Mouse (Mus musculus) neural tube, embryonic 12.5 days (tissue): ENCODE data around the gene Pex11b. TPM values are rescaled to one million over a fixed set of nuclear protein-coding genes. Genes with fewer than 3 reads are reported as not detected.
A peak's percentile ranks its signal among the peaks of the same experiment; 100 is the strongest.
"Not testable (repeated sequence)": the region's sequence is repeated elsewhere in the genome, so short reads cannot be mapped to it uniquely, and the experiment has no call there.

Source experiments
- ATAC-seq: fragments of 200-750 bp; cut with Nextera tagmentation; 2 replicates; pipeline ENCODE4 v1.8.0; 2017; ENCODE audit warnings: low read depth, mild to moderate bottlenecking, moderate TSS enrichment, moderate library complexity; ENCODE audit not compliant: low FRiP score
- H3K27ac ChIP-seq: fragments of 300-500 bp; sonication (generic); 2 replicates; pipeline ENCODE4 v1.5.1; 2016
- H3K27me3 ChIP-seq: fragments of 300-500 bp; sonication (generic); replicated peaks from 2 replicates; pipeline ENCODE4 v1.6.1; 2016; ENCODE audit warnings: mild to moderate bottlenecking
- H3K36me3 ChIP-seq: fragments of 300-500 bp; sonication (generic); 2 replicates; pipeline ENCODE4 v1.6.1; 2016; ENCODE audit warnings: mild to moderate bottlenecking
- H3K4me1 ChIP-seq: fragments of 300-500 bp; sonication (generic); 2 replicates; pipeline ENCODE4 v1.6.1; 2016
- H3K4me2 ChIP-seq: fragments of 300-500 bp; sonication (generic); replicated peaks from 2 replicates; pipeline ENCODE4 v1.6.1; 2016; ENCODE audit warnings: mild to moderate bottlenecking
- H3K4me3 ChIP-seq: fragments of 300-500 bp; sonication (generic); 2 replicates; pipeline ENCODE4 v1.5.1; 2016
- H3K9ac ChIP-seq: fragments of 300-500 bp; sonication (generic); 2 replicates; pipeline ENCODE4 v1.6.1; 2016; ENCODE audit warnings: mild to moderate bottlenecking
- H3K9me3 ChIP-seq: fragments of 300-500 bp; sonication (generic); 2 replicates; pipeline ENCODE4 v1.6.1; 2016; ENCODE audit warnings: mild to moderate bottlenecking
- WGBS: fragments of 180-500 bp; shearing (Covaris S2); methylation state at CpG from one replicate; pipeline ENCODE4 v1.1.7; 2016; 5-methylcytosine and 5-hydroxymethylcytosine counted together
- polyA plus RNA-seq: library from polyadenylated mRNA; unstranded; fragments of >200 nt; fragmentation: Nextera tagmentation; extraction: Ambion mirVana; gene quantifications from 2 replicates; pipeline ENCODE4 v1.2.1, GENCODE M21; 2016

Gene Pex11b
- polyA plus RNA-seq, 1 experiment from 2014 or later: 43.9 TPM

- H3K9ac ChIP-seq: no peak overlapping the region
- peak overlapping the region; percentile 52 for H3K4me2 ChIP-seq
- WGBS: 59% methylated on average over 17 of the region's 17 CpGs
- no peak overlapping the region for H3K4me3 ChIP-seq
- peaks cover 8% of the 10 kb centered on the region; the same call in 1 of the 2 replicates for H3K4me1 ChIP-seq
- H3K36me3 ChIP-seq: no peaks in the 10 kb centered on the region
- no peak overlapping the region for H3K27ac ChIP-seq
- no peaks in the 10 kb centered on the region for H3K9me3 ChIP-seq
- no peak for ATAC-seq
- peaks cover 23% of the 10 kb centered on the region; the same call in 1 of the 2 replicates for H3K27me3 ChIP-seq
These were observed 49.1 kb downstream of the Pex11b start for GRCm38 (mm10) chr3:96684151-96684821.

- no peak for ATAC-seq
- H3K4me1 ChIP-seq: peaks cover 8% of the 10 kb centered on the region; the same call in 1 of the 2 replicates
- WGBS: 33% methylated on average over 28 of the region's 28 CpGs
- no peaks in the 10 kb centered on the region for H3K9me3 ChIP-seq
- H3K36me3 ChIP-seq: no peaks in the 10 kb centered on the region
- no peak overlapping the region for H3K27ac ChIP-seq
- H3K9ac ChIP-seq: no peak overlapping the region
- H3K4me2 ChIP-seq: peak overlapping the region; percentile 52
- H3K4me3 ChIP-seq: no peak overlapping the region; the same call in 1 of the 2 replicates
- peaks cover 21% of the 10 kb centered on the region; the same call in 1 of the 2 replicates for H3K27me3 ChIP-seq
These were observed 49.6 kb downstream of the Pex11b start for GRCm38 (mm10) chr3:96684822-96685156.

- H3K36me3 ChIP-seq, H3K4me1 ChIP-seq, H3K27ac ChIP-seq, H3K4me2 ChIP-seq, H3K9ac ChIP-seq, H3K4me3 ChIP-seq, H3K27me3 ChIP-seq, ATAC-seq, H3K9me3 ChIP-seq: not testable (repeated sequence)
- WGBS: 93% methylated on average over 5 of the region's 5 CpGs
These were observed 50.9 kb downstream of the Pex11b start for GRCm38 (mm10) chr3:96686057-96686456.

GRCm38 (mm10) chr3:96688854-96689253 is 53.7 kb downstream of the Pex11b start:
- Histone ChIP-seq H3K4me2 (no peak overlapping the region), H3K9me3 (no peaks in the 10 kb centered on the region), H3K9ac (no peak overlapping the region), H3K4me1 (peaks cover 8% of the 10 kb centered on the region; the same call in 1 of the 2 replicates), H3K27me3 (peaks cover 9% of the 10 kb centered on the region; the same call in 1 of the 2 replicates), H3K36me3 (no peaks in the 10 kb centered on the region), H3K4me3 (no peak overlapping the region), H3K27ac (no peak overlapping the region)
- ATAC-seq: no peak
- 87% methylated on average over 11 of the region's 11 CpGs for WGBS

- H3K36me3 ChIP-seq: no peaks in the 10 kb centered on the region
- 0 out of 2 replicates have a peak, but pooled peaks cover 2% of the 10 kb centered on the region for H3K27me3 ChIP-seq
- no peak overlapping the region for H3K27ac ChIP-seq
- H3K4me3 ChIP-seq: no peak overlapping the region
- H3K4me1 ChIP-seq: no peaks in the 10 kb centered on the region
- H3K9me3 ChIP-seq: no peaks in the 10 kb centered on the region
- no peak overlapping the region for H3K9ac ChIP-seq
- no peak overlapping the region for H3K4me2 ChIP-seq
- 58% methylated on average over 3 of the region's 3 CpGs for WGBS
- ATAC-seq: no peak
These were observed 55.1 kb downstream of the Pex11b start for GRCm38 (mm10) chr3:96690298-96690697.

- no peak overlapping the region for H3K27ac ChIP-seq
- H3K4me2 ChIP-seq: no peak overlapping the region
- no peak for ATAC-seq
- no peaks in the 10 kb centered on the region for H3K27me3 ChIP-seq
- H3K36me3 ChIP-seq: no peaks in the 10 kb centered on the region
- no peaks in the 10 kb centered on the region for H3K9me3 ChIP-seq
- peaks cover 6% of the 10 kb centered on the region; the same call in 1 of the 2 replicates for H3K4me1 ChIP-seq
- WGBS: 9% methylated on average over 3 of the region's 3 CpGs
- no peak overlapping the region for H3K9ac ChIP-seq
- H3K4me3 ChIP-seq: no peak overlapping the region
These were observed 57.3 kb downstream of the Pex11b start for GRCm38 (mm10) chr3:96692506-96692905.

- no peak for ATAC-seq
- peaks cover 10% of the 10 kb centered on the region; the same call in 1 of the 2 replicates for H3K4me1 ChIP-seq
- no peaks in the 10 kb centered on the region for H3K36me3 ChIP-seq
- H3K4me2 ChIP-seq: no peak overlapping the region
- 86% methylated on average over 1 of the region's 1 CpGs for WGBS
- H3K27me3 ChIP-seq: no peaks in the 10 kb centered on the region
- H3K9me3 ChIP-seq: no peaks in the 10 kb centered on the region
- H3K4me3 ChIP-seq: no peak overlapping the region
- H3K27ac ChIP-seq: no peak overlapping the region
- H3K9ac ChIP-seq: no peak overlapping the region
These were observed 58.4 kb downstream of the Pex11b start for GRCm38 (mm10) chr3:96693579-96693978.

Other genes with a start within 250 kb of the Pex11b start
- not detected in 2 replicates for gene BC107364, start 183.1 kb upstream of the Pex11b start, polyA plus RNA-seq
- 1.9 and 2.7 TPM in 2 replicates for gene Hfe2, start 110.2 kb upstream of the Pex11b start, polyA plus RNA-seq
- gene Txnip, start 77.4 kb upstream of the Pex11b start, polyA plus RNA-seq: 51.4 and 57.5 TPM in 2 replicates
- gene Gm16253, start 58.4 kb upstream of the Pex11b start, polyA plus RNA-seq: 1.6 and 3.0 TPM in 2 replicates
- 40.3 and 40.9 TPM in 2 replicates for gene Polr3gl, start 41.2 kb upstream of the Pex11b start, polyA plus RNA-seq
- gene Ankrd34a, start 38.7 kb upstream of the Pex11b start, polyA plus RNA-seq: 5.3 and 5.6 TPM in 2 replicates
- 6.7 and 7.2 TPM in 2 replicates for gene Lix1l, start 34.2 kb upstream of the Pex11b start, polyA plus RNA-seq
- gene Rbm8a, start 5.4 kb upstream of the Pex11b start, polyA plus RNA-seq: 146 and 147 TPM in 2 replicates
- 0.09 TPM in 2 replicates for gene Gm42957, start 98 bp downstream of the Pex11b start, polyA plus RNA-seq
- 0.90 and 0.93 TPM in 2 replicates for gene Itga10, start 10.2 kb downstream of the Pex11b start, polyA plus RNA-seq
- gene Ankrd35, start 34.8 kb downstream of the Pex11b start, polyA plus RNA-seq: 0.55 and 0.65 TPM in 2 replicates
- gene Pias3, start 61.0 kb downstream of the Pex11b start, polyA plus RNA-seq: 39.7 and 42.9 TPM in 2 replicates
- gene Nudt17, start 73.2 kb downstream of the Pex11b start, polyA plus RNA-seq: 13.5 and 14.5 TPM in 2 replicates
- gene Polr3c, start 92.3 kb downstream of the Pex11b start, polyA plus RNA-seq: 33.9 and 40.3 TPM in 2 replicates
- gene Rnf115, start 92.3 kb downstream of the Pex11b start, polyA plus RNA-seq: 78.6 and 81.4 TPM in 2 replicates
- not detected in 2 replicates for gene Pdzk1, start 193.9 kb downstream of the Pex11b start, polyA plus RNA-seq
- gene Cd160, start 194.0 kb downstream of the Pex11b start, polyA plus RNA-seq: 0.08 and 0.15 TPM in 2 replicates